Mouse (Mus musculus): ENCODE measurements at regions not wholly inside any gene's neighbourhood (a gene's known extent, or its start where the extent isn't known, plus 50 kb on each side); places are given as distances from the start of the nearest gene placed in this dataset.

DNA sequence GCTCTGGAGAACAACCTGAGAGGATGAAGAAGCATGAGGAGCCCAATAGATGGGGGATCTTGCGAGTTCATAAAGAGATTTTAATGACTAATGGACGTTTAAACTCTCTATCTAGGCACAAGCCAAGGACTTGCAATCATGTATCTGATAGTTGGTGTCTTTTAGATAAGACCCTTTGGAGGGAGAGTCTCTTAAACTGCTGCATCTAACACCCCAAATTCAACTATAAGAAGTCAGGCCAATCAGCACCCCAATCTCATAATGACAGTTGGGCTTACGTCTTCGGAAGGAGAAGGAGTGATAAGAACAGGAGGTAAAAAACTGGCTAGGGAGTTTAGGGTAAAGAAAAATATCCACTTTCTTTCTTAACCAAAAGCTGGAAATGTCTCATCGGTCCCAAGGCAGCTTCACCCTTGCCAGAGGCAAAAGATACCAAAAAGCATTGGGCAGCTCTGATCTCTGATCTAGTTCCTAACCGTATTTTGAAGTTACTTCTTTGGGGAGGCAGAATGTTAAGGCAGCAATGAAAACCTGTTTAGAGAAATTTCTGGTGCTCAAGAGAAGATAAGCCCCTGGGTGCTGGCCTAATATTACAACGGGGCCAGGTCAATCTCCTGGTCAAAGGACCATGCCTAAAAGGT is 173.6 kb upstream of the Atp2b1 start:
- TF ChIP-seq CTCF (IDR thresholded peaks at IDR 0.05; ENCODE audit: low read depth) (no peak), EP300 (optimal IDR thresholded peaks at IDR 0.05) (no peak)
